Mouse (Mus musculus) natural killer cell, adult 2 months (primary cell): Measurements from ENCODE around the gene Tbx1.

Experiments used
- DNase-seq, 2 experiments: peaks; one replicate each; pipeline ENCODE4 v3.0.0; 2022; ENCODE audit warnings: low spot score in 2 of 2

The Tbx1 gene

DNA sequence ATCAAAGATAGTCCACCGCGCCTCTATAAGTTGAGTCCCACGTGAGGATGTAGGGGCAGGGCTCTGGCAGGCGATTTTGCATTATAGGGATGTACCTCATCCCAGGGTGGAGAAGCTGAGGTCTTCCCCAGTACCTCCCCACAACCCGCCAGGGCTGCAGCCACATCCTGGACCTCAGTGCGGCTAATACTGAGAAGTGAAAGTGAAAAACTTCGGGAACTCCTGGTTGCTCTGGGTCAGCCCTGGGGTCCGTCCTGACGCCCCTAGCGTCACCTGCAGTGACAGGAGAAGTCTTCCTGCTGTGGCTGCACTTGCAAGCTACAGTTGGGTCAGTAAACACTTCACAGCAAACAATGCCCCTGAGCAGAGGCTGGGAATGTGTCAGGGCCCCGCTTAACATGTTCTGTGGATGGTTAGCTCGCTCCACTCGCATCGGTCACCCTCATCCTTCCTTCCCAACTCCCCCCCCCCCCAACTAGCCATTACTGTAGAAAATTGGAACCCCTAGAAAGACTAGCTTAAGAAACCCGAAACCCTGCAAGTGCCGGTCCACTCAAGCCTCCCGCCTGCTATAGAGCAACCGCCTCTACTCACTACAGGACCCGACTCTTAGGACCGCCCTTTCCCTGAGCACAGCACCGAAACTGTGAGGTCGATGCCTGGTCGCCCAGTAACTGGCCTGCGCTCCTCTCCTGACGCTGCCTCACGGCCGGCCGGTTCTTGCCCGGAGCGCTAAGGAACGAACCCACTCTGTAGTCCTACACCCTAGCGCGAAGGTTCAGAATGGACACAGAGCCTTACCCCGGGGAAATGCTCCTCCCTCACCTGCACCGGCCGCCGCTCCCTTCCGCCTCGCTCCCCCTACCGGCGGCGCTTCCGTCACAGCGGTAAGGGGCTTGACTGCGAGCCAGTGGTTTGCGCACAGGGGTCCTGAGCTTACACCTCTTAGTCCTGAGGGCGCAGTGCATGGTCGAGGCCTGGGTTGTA lies at the start of gene Tbx1:
Tbx1 (minus strand) TSS at position 868 of the 987 bp plus-strand sequence.
- DNase-seq, result peak in 1 of 2 experiments; percentile 18

- DNase-seq, result no peak
Measured at GRCm38 (mm10) chr16:18639382-18639929, 49.0 kb upstream of the Tbx1 start.

GRCm38 (mm10) chr16:18638396-18638795 lies 47.9 kb upstream of the Tbx1 start:
- no peak for DNase-seq

- DNase-seq, result no peak
Measured at GRCm38 (mm10) chr16:18636804-18637203, 46.3 kb upstream of the Tbx1 start.

GRCm38 (mm10) chr16:18636401-18636800 lies 45.9 kb upstream of the Tbx1 start:
- DNase-seq, result no peak

- DNase-seq, result no peak
Measured at GRCm38 (mm10) chr16:18633333-18633732, 42.9 kb upstream of the Tbx1 start.

DNA sequence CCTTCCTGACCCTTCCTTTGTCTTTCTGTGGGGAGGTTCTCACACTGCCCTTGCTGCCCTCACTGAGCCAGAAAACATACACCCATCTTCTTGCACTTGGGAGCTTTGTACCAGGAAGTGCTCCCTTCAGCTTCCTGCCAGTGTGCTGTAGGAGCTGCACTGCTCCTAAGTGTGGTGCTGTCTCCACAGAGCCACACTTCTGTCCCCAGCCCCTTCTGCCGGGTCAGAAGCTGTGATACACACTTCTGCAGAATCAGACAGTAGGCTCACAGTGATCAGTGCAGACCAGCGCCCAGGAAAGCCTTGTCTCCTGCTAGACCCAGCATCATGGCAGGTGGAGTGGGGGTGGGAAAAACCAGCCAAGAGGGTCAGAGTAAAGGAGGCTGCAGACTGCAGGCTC lies 42.3 kb upstream of the Tbx1 start:
- no peak for DNase-seq

- DNase-seq, result no peak
Measured at GRCm38 (mm10) chr16:18632059-18632458, 41.6 kb upstream of the Tbx1 start.

GRCm38 (mm10) chr16:18631141-18631540 lies 40.7 kb upstream of the Tbx1 start:
- DNase-seq, result no peak

GRCm38 (mm10) chr16:18630291-18630690 lies 39.8 kb upstream of the Tbx1 start:
- no peak for DNase-seq

GRCm38 (mm10) chr16:18629390-18630231 lies 39.1 kb upstream of the Tbx1 start, which contains the start of gene Sept5:
Sept5 (minus strand) TSS chr16:18629954.
- DNase-seq, result peak; percentile 21 to 29

DNA sequence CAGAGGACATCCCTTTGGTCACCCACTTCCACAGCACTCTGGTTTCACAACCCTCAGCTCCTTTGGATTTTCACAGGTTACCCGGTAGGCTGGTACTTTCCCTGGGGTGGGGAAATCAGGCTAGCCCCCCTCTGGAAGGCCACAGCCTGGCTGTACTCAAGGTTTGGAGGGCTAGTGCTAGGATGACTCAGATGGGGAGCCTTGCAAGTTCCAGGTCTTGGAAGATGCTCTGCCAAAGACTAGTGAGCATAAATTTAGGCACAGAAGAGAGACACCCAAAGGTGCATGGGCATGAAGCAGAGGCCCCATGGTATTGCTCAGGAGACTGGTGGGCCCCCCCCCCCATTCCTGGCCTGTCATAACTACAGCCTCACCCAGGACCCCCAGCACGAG lies 38.5 kb upstream of the Tbx1 start:
- DNase-seq, result peak in 1 of 2 experiments; percentile 14

- no peak for DNase-seq
Measured at GRCm38 (mm10) chr16:18628206-18628947, 37.9 kb upstream of the Tbx1 start.

DNA sequence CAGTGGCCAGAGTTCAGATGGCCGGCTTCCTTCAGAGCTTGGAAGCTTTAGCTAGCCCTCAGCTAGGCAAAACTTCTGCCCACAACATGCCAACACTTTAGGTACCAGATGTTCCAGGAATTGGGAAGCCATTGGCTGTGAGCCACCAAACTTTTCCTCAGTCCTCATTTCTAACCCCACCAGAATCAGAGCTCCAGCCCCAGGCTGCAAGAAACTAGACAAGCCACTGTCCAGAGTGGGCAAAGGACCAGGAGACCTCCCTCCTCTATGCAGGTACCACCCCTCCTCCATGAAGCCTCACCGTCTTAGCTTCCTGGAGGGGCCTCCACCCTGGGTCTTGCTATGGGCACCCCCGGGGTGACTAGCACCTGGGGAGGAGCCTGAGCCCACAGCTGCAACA lies 36.7 kb upstream of the Tbx1 start:
- DNase-seq, result no peak

GRCm38 (mm10) chr16:18626376-18626878 lies 36.0 kb upstream of the Tbx1 start, which contains the start of gene Gm49601:
Gm49601 (minus strand) TSS chr16:18626427.
- peak; percentile 80 to 83 for DNase-seq

- no peak for DNase-seq
Measured at GRCm38 (mm10) chr16:18625791-18626311, 35.4 kb upstream of the Tbx1 start.

- DNase-seq, result no peak
Measured at GRCm38 (mm10) chr16:18625097-18625496, 34.6 kb upstream of the Tbx1 start.

DNA sequence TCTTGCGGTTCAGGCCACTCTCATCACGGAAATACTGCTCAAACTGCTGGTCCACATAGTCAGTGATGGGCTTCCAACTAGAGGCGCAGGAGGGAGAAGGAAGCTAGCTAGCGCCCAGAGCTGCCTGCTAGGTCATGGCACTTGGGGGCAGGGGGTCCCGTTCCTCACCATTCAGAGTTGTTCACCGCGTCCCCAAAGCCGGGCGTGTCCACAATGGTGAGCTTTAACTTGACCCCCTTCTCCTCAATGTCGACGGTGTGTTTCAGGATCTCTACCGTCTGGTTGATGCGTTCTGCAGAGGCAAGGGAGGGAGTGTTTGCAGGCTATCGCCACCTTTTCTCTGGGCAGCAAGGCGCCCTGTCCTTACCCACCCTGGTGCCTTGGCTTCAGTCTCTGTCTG lies 34.2 kb upstream of the Tbx1 start:
- no peak for DNase-seq

DNA sequence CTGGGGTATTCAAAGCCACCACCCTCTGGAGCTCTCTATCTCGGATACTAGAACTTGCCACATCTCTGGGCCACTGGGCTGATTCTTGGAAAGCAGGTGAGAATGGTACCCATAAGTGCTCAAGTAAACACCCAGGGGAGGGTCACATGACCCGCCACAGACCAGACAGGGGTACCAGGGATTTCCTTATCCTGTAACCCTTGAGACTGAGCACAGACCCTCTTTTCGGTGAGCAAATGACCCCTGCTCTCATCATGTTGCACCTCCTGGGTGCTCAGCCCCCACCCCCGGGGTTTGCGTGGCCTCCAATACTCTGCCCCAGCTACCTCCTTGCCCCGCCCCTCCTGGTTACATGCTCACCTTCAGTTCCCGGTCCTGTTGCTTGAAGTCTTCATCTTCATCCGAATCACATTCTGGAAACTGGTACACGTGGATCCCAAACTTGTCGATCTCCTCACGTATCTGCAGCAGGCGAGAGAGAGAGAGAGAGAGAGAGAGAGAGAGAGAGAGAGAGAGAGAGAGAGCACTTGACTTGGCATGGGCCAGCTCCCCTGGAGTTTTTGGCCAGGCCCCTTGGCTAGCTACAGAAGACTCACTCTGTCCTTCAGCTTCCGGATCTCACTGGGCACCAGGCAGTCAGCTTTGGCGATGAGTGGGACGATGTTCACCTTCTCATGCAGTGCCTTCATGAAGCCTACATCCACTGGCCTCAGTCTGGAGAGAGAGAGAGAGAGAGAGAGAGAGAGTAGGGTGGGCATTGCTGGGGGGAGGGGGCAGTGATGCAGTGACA lies 33.5 kb upstream of the Tbx1 start:
- no peak for DNase-seq
